Mouse (Mus musculus): ENCODE measurements around the gene Btrc.

GRCm38 (mm10) chr19:45535214-45535735 is 171.7 kb downstream of the Btrc start:
- no peak for TF ChIP-seq POLR2A (IDR thresholded peaks at IDR 0.05; ENCODE audit: low read depth, low read length)
- TF ChIP-seq CTCF (IDR thresholded peaks at IDR 0.05; ENCODE audit: extremely low read depth, insufficient read depth, insufficient read length, insufficient replicate concordance) = no peak

Data from spleen, adult 2 months (tissue).